Mouse (Mus musculus): ENCODE results near the gene Rnls.

DNA sequence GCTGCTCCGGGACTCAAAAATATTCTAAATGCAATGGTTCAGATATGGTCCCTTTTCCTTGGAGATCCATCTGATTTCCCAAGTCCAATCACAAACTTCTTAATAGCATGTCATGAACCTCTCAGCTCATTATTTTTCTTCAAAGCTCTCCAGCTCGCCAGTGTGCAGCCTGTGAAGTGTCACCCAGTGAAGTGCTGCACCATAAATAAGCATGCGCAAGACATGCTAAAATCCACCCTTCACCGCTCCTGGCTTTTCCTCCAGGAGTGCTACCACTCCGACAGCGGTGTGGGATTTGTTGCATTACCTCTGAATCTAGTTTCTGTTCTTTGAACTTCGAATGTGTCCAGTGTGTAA is 289.3 kb downstream of the Rnls start:
- TF ChIP-seq EP300 (IDR thresholded peaks at IDR 0.05; ENCODE audit: low read length) (no peak), MYC (IDR thresholded peaks at IDR 0.05; ENCODE audit: low read depth, low read length) (no peak), USF2 (conservative IDR thresholded peaks at IDR 0.05; ENCODE audit: low read depth, low read length) (no peak), JUND (conservative IDR thresholded peaks at IDR 0.05; ENCODE audit: low read depth, low read length) (no peak), CTCF (conservative IDR thresholded peaks at IDR 0.05 in 1 of 2, IDR thresholded peaks at IDR 0.05 in 1 of 2; ENCODE audit: low read depth in 2 of 2, low read length in 2 of 2) (no peak), ZMIZ1 (IDR thresholded peaks at IDR 0.05; ENCODE audit: low read depth, low read length) (no peak), CHD2 (IDR thresholded peaks at IDR 0.05; ENCODE audit: low read length) (no peak)

All from CH12.LX (cell line).